Mouse (Mus musculus) 3134 (cell line): ENCODE measurements around the gene Stim1.

Experiments
- DNase-seq: peaks from one replicate; pipeline ENCODE4 v3.0.0-alpha.2; 2011; ENCODE audit warnings: low spot score; ENCODE audit not compliant: insufficient read length; ENCODE audit errors: extremely low read depth

Gene Stim1

GRCm38 (mm10) chr7:102267601-102268394 is at the start of gene Stim1:
TSS of gene Stim1 (plus strand) at chr7:102267806.
- DNase-seq = peak; percentile 75

- DNase-seq = no peak
Measured at GRCm38 (mm10) chr7:102221899-102222298, 45.7 kb upstream of the Stim1 start.

- DNase-seq = peak; percentile 68
Measured at GRCm38 (mm10) chr7:102222336-102222735, 45.3 kb upstream of the Stim1 start.

GRCm38 (mm10) chr7:102222830-102223556 is 44.6 kb upstream of the Stim1 start:
- peak; percentile 70 for DNase-seq

- DNase-seq = no peak
Measured at GRCm38 (mm10) chr7:102223883-102224738, 43.5 kb upstream of the Stim1 start.

GRCm38 (mm10) chr7:102226051-102226450 is 41.6 kb upstream of the Stim1 start:
- DNase-seq = no peak

GRCm38 (mm10) chr7:102228049-102228670 is 39.4 kb upstream of the Stim1 start:
- DNase-seq = no peak

- no peak for DNase-seq
Measured at GRCm38 (mm10) chr7:102229814-102230213, 37.8 kb upstream of the Stim1 start.

- DNase-seq = no peak
Measured at GRCm38 (mm10) chr7:102233059-102233458, 34.5 kb upstream of the Stim1 start.

- no peak for DNase-seq
Measured at GRCm38 (mm10) chr7:102238686-102239286, 28.8 kb upstream of the Stim1 start.

GRCm38 (mm10) chr7:102239591-102239990 is 28.0 kb upstream of the Stim1 start:
- DNase-seq = no peak

GRCm38 (mm10) chr7:102242371-102242770 is 25.2 kb upstream of the Stim1 start:
- DNase-seq = no peak

- DNase-seq = no peak
Measured at GRCm38 (mm10) chr7:102242917-102243316, 24.7 kb upstream of the Stim1 start.

GRCm38 (mm10) chr7:102243870-102244269 is 23.7 kb upstream of the Stim1 start:
- DNase-seq = no peak

GRCm38 (mm10) chr7:102244782-102245535 is 22.6 kb upstream of the Stim1 start:
- DNase-seq = no peak

- no peak for DNase-seq
Measured at GRCm38 (mm10) chr7:102245775-102246174, 21.8 kb upstream of the Stim1 start.

GRCm38 (mm10) chr7:102246265-102246664 is 21.3 kb upstream of the Stim1 start:
- no peak for DNase-seq

- DNase-seq = no peak
Measured at GRCm38 (mm10) chr7:102246956-102247797, 20.4 kb upstream of the Stim1 start.
